Comparison of ENCODE assay signal across 15 mouse cellular contexts in genomic region chr3:127634984-127635349, GRCm38 (mm10). TPM values are rescaled to one million over a fixed set of nuclear protein-coding genes. Genes with fewer than 3 reads are reported as not detected.
DNase-seq lines count a peak whose midpoint lies in the region; ATAC-seq lines count a peak whose summit lies in the region.
"Had no signal": no experiment of that assay in that cellular context is flagged by ENCODE, and none has a peak within 500 bp of the region (broad histone marks: within the 10 kb centered on the region; RNA-seq: fewer than 3 reads in every experiment).

No protein-coding gene starts in this region.

- no peaks in the 10 kb centered on the region for H3K9me3 ChIP-seq in kidney, embryonic 15.5 days (replicated peaks)
- no peaks in the 10 kb centered on the region for H3K9me3 ChIP-seq in hindbrain, embryonic 10.5 days
- H3K9me3 ChIP-seq in midbrain, embryonic 11.5 days (ENCODE audit: control insufficient read depth, low read length) = no peaks in the 10 kb centered on the region
- H3K9me3 ChIP-seq in neural tube, embryonic 15.5 days (replicated peaks) = no peaks in the 10 kb centered on the region
- H3K9me3 ChIP-seq: heart, embryonic 10.5 days had no signal

- no peak for ATAC-seq in kidney, embryonic 15.5 days (replicated peaks; ENCODE audit: low FRiP score)
- no peak for ATAC-seq in midbrain, embryonic 11.5 days (ENCODE audit: low FRiP score)
- no peak for ATAC-seq in neural tube, embryonic 15.5 days (ENCODE audit: low FRiP score)

- DNase-seq in kidney, adult 11 months = no peak
- DNase-seq in hindbrain, embryonic 10.5 days (ENCODE audit: low spot score) = no peak
- peak; percentile 88 for DNase-seq in midbrain, embryonic 11.5 days (ENCODE audit: low spot score, missing footprints)
- DNase-seq in thymus, postnatal 25 days = no peak
- DNase-seq in lung, postnatal 36 days = no peak
- no peak for DNase-seq in frontal cortex, postnatal 25 days (ENCODE audit: low spot score in 2 of 2)
- DNase-seq: kidney, postnatal 25 days; retina, postnatal 1 day; thymus, adult 18-20 months had no signal

- no peak overlapping the region for H3K9ac ChIP-seq in kidney, embryonic 15.5 days
- peak overlapping the region; percentile 65 for H3K9ac ChIP-seq in midbrain, embryonic 11.5 days (ENCODE audit: low read length)
- no peak overlapping the region for H3K9ac ChIP-seq in neural tube, embryonic 15.5 days (replicated peaks)
- H3K9ac ChIP-seq: lung, embryonic 14.5 days had no signal

- peak overlapping the region; percentile 69; the same call in 1 of the 2 replicates for H3K4me2 ChIP-seq in kidney, embryonic 15.5 days
- peak overlapping the region; percentile 55 for H3K4me2 ChIP-seq in midbrain, embryonic 11.5 days
- peak overlapping the region; percentile 98 for H3K4me2 ChIP-seq in neural tube, embryonic 15.5 days

- no peak overlapping the region for H3K27ac ChIP-seq in kidney, embryonic 15.5 days
- H3K27ac ChIP-seq in hindbrain, embryonic 10.5 days = no peak overlapping the region
- peak overlapping the region; percentile 81 for H3K27ac ChIP-seq in midbrain, embryonic 11.5 days (ENCODE audit: low read depth, low read length)
- H3K27ac ChIP-seq in neural tube, embryonic 15.5 days (replicated peaks) = no peak overlapping the region
- H3K27ac ChIP-seq: heart, embryonic 10.5 days had no signal

- WGBS in kidney, embryonic 15.5 days = 5% methylated on average over 3 of the region's 3 CpGs
- WGBS in hindbrain, embryonic 10.5 days = 4% methylated on average over 3 of the region's 3 CpGs
- under 1% methylated on average over 3 of the region's 3 CpGs for WGBS in midbrain, embryonic 11.5 days
- 4% methylated on average over 3 of the region's 3 CpGs for WGBS in neural tube, embryonic 15.5 days

- peaks cover 97% of the 10 kb centered on the region for H3K27me3 ChIP-seq in kidney, embryonic 15.5 days
- H3K27me3 ChIP-seq in hindbrain, embryonic 10.5 days (ENCODE audit: insufficient read depth, poor library complexity, severe bottlenecking) = peaks cover 99% of the 10 kb centered on the region
- H3K27me3 ChIP-seq in midbrain, embryonic 11.5 days (ENCODE audit: control insufficient read depth, insufficient read depth, low read length) = peaks cover 90% of the 10 kb centered on the region
- H3K27me3 ChIP-seq in neural tube, embryonic 15.5 days (replicated peaks) = peaks cover 62% of the 10 kb centered on the region

- H3K4me3 ChIP-seq in kidney, embryonic 15.5 days (replicated peaks) = no peak overlapping the region
- H3K4me3 ChIP-seq in hindbrain, embryonic 10.5 days = peak overlapping the region; percentile 62
- peak overlapping the region; percentile 55 for H3K4me3 ChIP-seq in midbrain, embryonic 11.5 days (ENCODE audit: low read depth, low read length)
- peak overlapping the region; percentile 54; the same call in 1 of the 2 replicates for H3K4me3 ChIP-seq in neural tube, embryonic 15.5 days (replicated peaks)

- no peaks in the 10 kb centered on the region for H3K36me3 ChIP-seq in kidney, embryonic 15.5 days
- H3K36me3 ChIP-seq in hindbrain, embryonic 10.5 days = no peaks in the 10 kb centered on the region
- no peaks in the 10 kb centered on the region for H3K36me3 ChIP-seq in midbrain, embryonic 11.5 days (ENCODE audit: control insufficient read depth, insufficient read depth, low read length)
- no peaks in the 10 kb centered on the region for H3K36me3 ChIP-seq in neural tube, embryonic 15.5 days
- H3K36me3 ChIP-seq: heart, embryonic 10.5 days had no signal

- H3K4me1 ChIP-seq in kidney, embryonic 15.5 days = peaks cover 31% of the 10 kb centered on the region
- peaks cover 62% of the 10 kb centered on the region for H3K4me1 ChIP-seq in hindbrain, embryonic 10.5 days (replicated peaks)
- peaks cover 21% of the 10 kb centered on the region for H3K4me1 ChIP-seq in midbrain, embryonic 11.5 days (ENCODE audit: control insufficient read depth, insufficient read depth, low read length)
- H3K4me1 ChIP-seq in neural tube, embryonic 15.5 days = peaks cover 31% of the 10 kb centered on the region

RNA-seq across cellular contexts. Expression of gene Neurog2, which starts 2.0 kb away (rescaled TPM):
- not detected in 2 replicates for polyA plus RNA-seq in kidney, embryonic 15.5 days (2015; fragmentation: Nextera tagmentation; extraction: Ambion mirVana)
- polyA plus RNA-seq in hindbrain, embryonic 10.5 days (2016; fragmentation: Nextera tagmentation; extraction: Ambion mirVana) = 19.9 and 50.0 TPM in 2 replicates
- 76.0 and 77.7 TPM in 2 replicates for polyA plus RNA-seq in midbrain, embryonic 11.5 days (2014; fragmentation: Nextera tagmentation; extraction: Ambion mirVana)
- polyA plus RNA-seq in neural tube, embryonic 15.5 days (2015; fragmentation: Nextera tagmentation; extraction: Ambion mirVana) = 1.8 and 2.8 TPM in 2 replicates
- polyA plus RNA-seq: intestine, postnatal 0 days; liver, adult 2 months; lung, embryonic 14.5 days had no signal
